Mouse (Mus musculus): ENCODE results near the gene Riiad1. TPM values are rescaled to one million over a fixed set of nuclear protein-coding genes. Genes with fewer than 3 reads are reported as not detected.
A peak's percentile ranks its signal among the peaks of the same experiment; 100 is the strongest.

Riiad1 gene
- polyA plus RNA-seq, 1 experiment from 2014 or later, result 21.0 TPM

- Histone ChIP-seq H3K36me3 (no peaks in the 10 kb centered on the region), H3K4me3 (peak overlapping the region; percentile 42), H3K9ac (peak overlapping the region; percentile 35; the same call in 1 of the 2 replicates), H3K9me3 (no peaks in the 10 kb centered on the region), H3K4me2 (peak overlapping the region; percentile 56), H3K27me3 (no peaks in the 10 kb centered on the region), H3K4me1 (replicated peaks) (peaks cover 6% of the 10 kb centered on the region), H3K27ac (replicated peaks) (peak overlapping the region; percentile 68)
- 67% methylated on average over 3 of the region's 3 CpGs for WGBS
- ATAC-seq (ENCODE audit: low FRiP score, low read depth), result 0 out of 2 replicates have a peak, but pooled peaks have one; percentile 5
Observed at GRCm38 (mm10) chr3:94457055-94457454, 23.1 kb downstream of the Riiad1 start.

GRCm38 (mm10) chr3:94456529-94457000 lies 23.6 kb downstream of the Riiad1 start:
- no peaks in the 10 kb centered on the region for H3K9me3 ChIP-seq
- peak overlapping the region; percentile 42 for H3K4me3 ChIP-seq
- H3K4me1 ChIP-seq (replicated peaks), result peaks cover 6% of the 10 kb centered on the region
- H3K4me2 ChIP-seq, result peak overlapping the region; percentile 56
- peak overlapping the region; percentile 35 for H3K9ac ChIP-seq
- peak; percentile 89 for ATAC-seq (ENCODE audit: low FRiP score, low read depth)
- H3K27ac ChIP-seq (replicated peaks), result peak overlapping the region; percentile 68
- no peaks in the 10 kb centered on the region for H3K27me3 ChIP-seq
- under 1% methylated on average over 12 of the region's 12 CpGs for WGBS
- H3K36me3 ChIP-seq, result no peaks in the 10 kb centered on the region

- no peak overlapping the region for H3K27ac ChIP-seq (replicated peaks)
- no peak overlapping the region for H3K4me3 ChIP-seq
- no peaks in the 10 kb centered on the region for H3K27me3 ChIP-seq
- no peaks in the 10 kb centered on the region for H3K9me3 ChIP-seq
- ATAC-seq (ENCODE audit: low FRiP score, low read depth), result no peak
- no peak overlapping the region for H3K9ac ChIP-seq
- peaks cover 42% of the 10 kb centered on the region for H3K36me3 ChIP-seq
- WGBS, result 100% methylated on average over 2 of the region's 2 CpGs
- no peak overlapping the region for H3K4me2 ChIP-seq
- peaks cover 6% of the 10 kb centered on the region for H3K4me1 ChIP-seq (replicated peaks)
Observed at GRCm38 (mm10) chr3:94449377-94449776, 30.8 kb downstream of the Riiad1 start.

- peak within 1 kb of the TSS; percentile 68 for H3K27ac ChIP-seq (replicated peaks)
- peak within 1 kb of the TSS; percentile 82 for H3K9ac ChIP-seq
- peak within 1 kb of the TSS; percentile 83 for H3K4me2 ChIP-seq
- 1% methylated on average over 24 of the region's 24 CpGs for WGBS
- H3K36me3 ChIP-seq, result peaks cover 39% of the 10 kb centered on the region
- no peaks in the 10 kb centered on the region for H3K27me3 ChIP-seq
- H3K9me3 ChIP-seq, result no peaks in the 10 kb centered on the region
- ATAC-seq (ENCODE audit: low FRiP score, low read depth), result no peak; the same call in 1 of the 2 replicates
- peaks cover 15% of the 10 kb centered on the region for H3K4me1 ChIP-seq (replicated peaks)
- peak within 1 kb of the TSS; percentile 78 for H3K4me3 ChIP-seq
Observed at GRCm38 (mm10) chr3:94443597-94443964, 36.6 kb downstream of the Riiad1 start, which contains the start of gene Oaz3. Gene Oaz3 (minus strand): TSS chr3:94443915.

GRCm38 (mm10) chr3:94442951-94443596 lies 37.1 kb downstream of the Riiad1 start, which contains the start of gene Mrpl9:
Gene Mrpl9 (plus strand): TSS chr3:94443318.
- Histone ChIP-seq H3K27ac (replicated peaks) (peak within 1 kb of the TSS; percentile 68), H3K4me3 (peak within 1 kb of the TSS; percentile 78), H3K4me1 (replicated peaks) (peaks cover 15% of the 10 kb centered on the region), H3K9me3 (no peaks in the 10 kb centered on the region), H3K4me2 (peak within 1 kb of the TSS; percentile 83), H3K9ac (peak within 1 kb of the TSS; percentile 82), H3K27me3 (no peaks in the 10 kb centered on the region), H3K36me3 (peaks cover 34% of the 10 kb centered on the region)
- under 1% methylated on average over 39 of the region's 39 CpGs for WGBS
- ATAC-seq (ENCODE audit: low FRiP score, low read depth), result peak; percentile 98

GRCm38 (mm10) chr3:94441182-94441581 lies 39.0 kb downstream of the Riiad1 start:
- no peak overlapping the region for H3K27ac ChIP-seq (replicated peaks)
- no peak overlapping the region for H3K9ac ChIP-seq
- no peaks in the 10 kb centered on the region for H3K27me3 ChIP-seq
- 48% methylated on average over 3 of the region's 3 CpGs for WGBS
- H3K36me3 ChIP-seq, result peaks cover 15% of the 10 kb centered on the region
- H3K4me3 ChIP-seq, result no peak overlapping the region
- no peaks in the 10 kb centered on the region for H3K9me3 ChIP-seq
- peaks cover 15% of the 10 kb centered on the region for H3K4me1 ChIP-seq (replicated peaks)
- ATAC-seq (ENCODE audit: low FRiP score, low read depth), result no peak
- no peak overlapping the region for H3K4me2 ChIP-seq

- H3K4me2 ChIP-seq, result no peak overlapping the region
- H3K9me3 ChIP-seq, result no peaks in the 10 kb centered on the region
- no peaks in the 10 kb centered on the region for H3K36me3 ChIP-seq
- no peak overlapping the region for H3K9ac ChIP-seq
- H3K27ac ChIP-seq (replicated peaks), result no peak overlapping the region
- 88% methylated on average over 9 of the region's 9 CpGs for WGBS
- no peak overlapping the region for H3K4me3 ChIP-seq
- ATAC-seq (ENCODE audit: low FRiP score, low read depth), result no peak
- H3K27me3 ChIP-seq, result no peaks in the 10 kb centered on the region
- no peaks in the 10 kb centered on the region for H3K4me1 ChIP-seq (replicated peaks)
Observed at GRCm38 (mm10) chr3:94436420-94436819, 43.7 kb downstream of the Riiad1 start.

GRCm38 (mm10) chr3:94434305-94434704 lies 45.8 kb downstream of the Riiad1 start:
- no peak overlapping the region for H3K27ac ChIP-seq (replicated peaks)
- H3K4me2 ChIP-seq, result no peak overlapping the region
- no peaks in the 10 kb centered on the region for H3K9me3 ChIP-seq
- no peak overlapping the region for H3K4me3 ChIP-seq
- 93% methylated on average over 2 of the region's 2 CpGs for WGBS
- no peak for ATAC-seq (ENCODE audit: low FRiP score, low read depth)
- no peaks in the 10 kb centered on the region for H3K27me3 ChIP-seq
- H3K36me3 ChIP-seq, result peaks cover 6% of the 10 kb centered on the region; the same call in 1 of the 2 replicates
- H3K4me1 ChIP-seq (replicated peaks), result no peaks in the 10 kb centered on the region
- no peak overlapping the region for H3K9ac ChIP-seq

GRCm38 (mm10) chr3:94430980-94431379 lies 49.2 kb downstream of the Riiad1 start:
- no peaks in the 10 kb centered on the region for H3K4me1 ChIP-seq (replicated peaks)
- H3K9ac ChIP-seq, result no peak overlapping the region
- peaks cover 19% of the 10 kb centered on the region for H3K36me3 ChIP-seq
- H3K27me3 ChIP-seq, result no peaks in the 10 kb centered on the region
- H3K4me2 ChIP-seq, result no peak overlapping the region
- no peak for ATAC-seq (ENCODE audit: low FRiP score, low read depth)
- 88% methylated on average over 2 of the region's 2 CpGs for WGBS
- no peak overlapping the region for H3K4me3 ChIP-seq
- H3K27ac ChIP-seq (replicated peaks), result no peak overlapping the region
- H3K9me3 ChIP-seq, result no peaks in the 10 kb centered on the region

Other genes starting within 250 kb of the Riiad1 start
- not detected in 2 replicates for gene Gm4778, start 216.3 kb downstream of the Riiad1 start, polyA plus RNA-seq (2015; fragmentation: Nextera tagmentation; extraction: Ambion mirVana)
- 56.1 and 57.7 TPM in 2 replicates for gene Them4, start 170.3 kb downstream of the Riiad1 start, polyA plus RNA-seq (2015; fragmentation: Nextera tagmentation; extraction: Ambion mirVana)
- 0.19 and 0.21 TPM in 2 replicates for gene Them5, start 138.2 kb downstream of the Riiad1 start, polyA plus RNA-seq (2015; fragmentation: Nextera tagmentation; extraction: Ambion mirVana)
- 2.4 and 3.3 TPM in 2 replicates for gene C2cd4d, start 117.9 kb downstream of the Riiad1 start, polyA plus RNA-seq (2015; fragmentation: Nextera tagmentation; extraction: Ambion mirVana)
- gene Rorc, start 107.5 kb downstream of the Riiad1 start, polyA plus RNA-seq (2015; fragmentation: Nextera tagmentation; extraction: Ambion mirVana), result 0.49 TPM in 2 replicates
- 1.7 and 1.8 TPM in 2 replicates for gene Lingo4, start 81.8 kb downstream of the Riiad1 start, polyA plus RNA-seq (2015; fragmentation: Nextera tagmentation; extraction: Ambion mirVana)
- 50.7 and 53.5 TPM in 2 replicates for gene Tdrkh, start 67.1 kb downstream of the Riiad1 start, polyA plus RNA-seq (2015; fragmentation: Nextera tagmentation; extraction: Ambion mirVana)
- gene Mrpl9, start 37.0 kb downstream of the Riiad1 start, polyA plus RNA-seq (2015; fragmentation: Nextera tagmentation; extraction: Ambion mirVana), result 60.6 and 61.0 TPM in 2 replicates
- gene Oaz3, start 36.4 kb downstream of the Riiad1 start, polyA plus RNA-seq (2015; fragmentation: Nextera tagmentation; extraction: Ambion mirVana), result 1.4 and 1.6 TPM in 2 replicates
- gene Celf3, start 2.0 kb downstream of the Riiad1 start, polyA plus RNA-seq (2015; fragmentation: Nextera tagmentation; extraction: Ambion mirVana), result 219 and 232 TPM in 2 replicates
- 95.4 and 100 TPM in 2 replicates for gene Snx27, start 102.4 kb upstream of the Riiad1 start, polyA plus RNA-seq (2015; fragmentation: Nextera tagmentation; extraction: Ambion mirVana)
- gene Gm10972, start 162.8 kb upstream of the Riiad1 start, polyA plus RNA-seq (2015; fragmentation: Nextera tagmentation; extraction: Ambion mirVana), result not detected in 2 replicates
- 6.5 and 8.0 TPM in 2 replicates for gene Tuft1, start 178.5 kb upstream of the Riiad1 start, polyA plus RNA-seq (2015; fragmentation: Nextera tagmentation; extraction: Ambion mirVana)
- gene Selenbp2, start 213.2 kb upstream of the Riiad1 start, polyA plus RNA-seq (2015; fragmentation: Nextera tagmentation; extraction: Ambion mirVana), result 0.37 and 0.65 TPM in 2 replicates

All from hindbrain, embryonic 15.5 days (tissue).